Mouse (Mus musculus) embryonic fibroblast, embryonic 13.5 days (primary cell): Measurements from ENCODE around the gene Iscu.

Source experiments
- CTCF ChIP-seq: IDR thresholded peaks from 2 replicates; pipeline ENCODE4 v1.5.1; 2011; ENCODE audit warnings: mild to moderate bottlenecking, control low read depth, low read length, moderate library complexity, borderline replicate concordance; ENCODE audit not compliant: insufficient read depth
- POLR2A ChIP-seq: IDR thresholded peaks from 2 replicates; pipeline ENCODE4 v1.6.1; 2011; ENCODE audit warnings: low read depth, mild to moderate bottlenecking, control low read depth, low read length, moderate library complexity

- TF ChIP-seq CTCF (no peak), POLR2A (no peak)
Measured at GRCm38 (mm10) chr5:113818572-113818971, 46.0 kb downstream of the Iscu start.
